Mouse (Mus musculus) forebrain, embryonic 13.5 days (tissue): ENCODE measurements around the gene Gpr68. TPM values are rescaled to one million over a fixed set of nuclear protein-coding genes. Genes with fewer than 3 reads are reported as not detected.

Experiments used
- ATAC-seq: fragments of 200-750 bp; cut with Nextera tagmentation; 2 replicates; pipeline ENCODE4 v1.8.0; 2017
- H3K27ac ChIP-seq: fragments of 300-500 bp; sonication (generic); 2 replicates; pipeline ENCODE4 v1.5.1; 2015; ENCODE audit warnings: inconsistent platforms, mild to moderate bottlenecking, moderate library complexity
- H3K27me3 ChIP-seq: fragments of 300-500 bp; sonication (generic); 2 replicates; pipeline ENCODE4 v1.6.1; 2015; ENCODE audit warnings: mild to moderate bottlenecking, inconsistent platforms
- H3K36me3 ChIP-seq: fragments of 300-500 bp; sonication (generic); 2 replicates; pipeline ENCODE4 v1.6.1; 2015; ENCODE audit warnings: mild to moderate bottlenecking, inconsistent platforms; ENCODE audit not compliant: poor library complexity, severe bottlenecking
- H3K4me1 ChIP-seq: fragments of 300-500 bp; sonication (generic); 2 replicates; pipeline ENCODE4 v1.6.1; 2015; ENCODE audit warnings: inconsistent platforms
- H3K4me2 ChIP-seq: fragments of 300-500 bp; sonication (generic); 2 replicates; pipeline ENCODE4 v1.6.1; 2015; ENCODE audit warnings: inconsistent platforms, mild to moderate bottlenecking, moderate library complexity
- H3K4me3 ChIP-seq: fragments of 300-500 bp; sonication (generic); 2 replicates; pipeline ENCODE4 v1.5.1; 2015; ENCODE audit warnings: mild to moderate bottlenecking, inconsistent platforms
- H3K9ac ChIP-seq: fragments of 300-500 bp; sonication (generic); 2 replicates; pipeline ENCODE4 v1.6.1; 2015; ENCODE audit warnings: mild to moderate bottlenecking, inconsistent platforms
- H3K9me3 ChIP-seq: fragments of 300-500 bp; sonication (generic); replicated peaks from 2 replicates; pipeline ENCODE4 v1.6.1; 2016; ENCODE audit warnings: inconsistent platforms
- whole genome bisulfite sequencing: fragments of 180-500 bp; shearing (Covaris S2); methylation state at CpG from one replicate; pipeline ENCODE4 v1.1.7; 2015; 5-methylcytosine and 5-hydroxymethylcytosine counted together
- polyA plus RNA-seq: library from polyadenylated mRNA; unstranded; fragments of >200 nt; fragmentation: Nextera tagmentation; extraction: Ambion mirVana; gene quantifications from 2 replicates; pipeline ENCODE4 v1.2.1, GENCODE M21; 2015

The Gpr68 gene
- polyA plus RNA-seq, 1 experiment from 2014 or later = 0.40 TPM

- 15% methylated on average over 10 of the region's 10 CpGs for WGBS
- Histone ChIP-seq H3K9me3 (no peaks in the 10 kb centered on the region), H3K4me3 (peak overlapping the region; percentile 45)
These were observed 468 bp upstream of the Gpr68 start for GRCm38 (mm10) chr12:100908298-100909034.

GRCm38 (mm10) chr12:100906861-100907260, 1.1 kb downstream of the Gpr68 start:
- no peak overlapping the region for H3K9ac ChIP-seq
- H3K27me3 ChIP-seq = 0 out of 2 replicates have a peak, but pooled peaks cover 9% of the 10 kb centered on the region
- WGBS = 78% methylated on average over 5 of the region's 5 CpGs
- H3K4me3 ChIP-seq = no peak overlapping the region
- H3K4me2 ChIP-seq = no peak overlapping the region
- no peak overlapping the region for H3K27ac ChIP-seq
- no peaks in the 10 kb centered on the region for H3K9me3 ChIP-seq
- H3K4me1 ChIP-seq = peaks cover 12% of the 10 kb centered on the region; the same call in 1 of the 2 replicates
- no peak for ATAC-seq
- peaks cover 11% of the 10 kb centered on the region; the same call in 1 of the 2 replicates for H3K36me3 ChIP-seq

More at GRCm38 (mm10) chr12:100908298-100909034, 468 bp upstream of the Gpr68 start:
- Histone ChIP-seq H3K9ac (peak overlapping the region; percentile 75), H3K36me3 (peaks cover 27% of the 10 kb centered on the region), H3K4me2 (peak overlapping the region; percentile 91), H3K27me3 (0 out of 2 replicates have a peak, but pooled peaks cover 9% of the 10 kb centered on the region), H3K4me1 (peaks cover 12% of the 10 kb centered on the region; the same call in 1 of the 2 replicates), H3K27ac (no peak overlapping the region)
- ATAC-seq = peak; percentile 48; the same call in 1 of the 2 replicates

- H3K9ac ChIP-seq = no peak overlapping the region
- no peaks in the 10 kb centered on the region for H3K9me3 ChIP-seq
- peaks cover 21% of the 10 kb centered on the region for H3K4me1 ChIP-seq
- 89% methylated on average over 9 of the region's 9 CpGs for WGBS
- H3K27me3 ChIP-seq = peaks cover 28% of the 10 kb centered on the region
- no peak for ATAC-seq
- no peak overlapping the region for H3K4me3 ChIP-seq
- H3K4me2 ChIP-seq = no peak overlapping the region
- no peak overlapping the region for H3K27ac ChIP-seq
- no peaks in the 10 kb centered on the region for H3K36me3 ChIP-seq
These were observed 4.2 kb downstream of the Gpr68 start for GRCm38 (mm10) chr12:100903761-100904160.

- Histone ChIP-seq H3K4me3 (no peak overlapping the region), H3K36me3 (no peaks in the 10 kb centered on the region), H3K4me2 (no peak overlapping the region), H3K9me3 (no peaks in the 10 kb centered on the region), H3K27ac (no peak overlapping the region), H3K4me1 (peaks cover 20% of the 10 kb centered on the region), H3K27me3 (peaks cover 38% of the 10 kb centered on the region), H3K9ac (no peak overlapping the region)
- ATAC-seq = no peak
- WGBS = 74% methylated on average over 6 of the region's 6 CpGs
These were observed 6.6 kb downstream of the Gpr68 start for GRCm38 (mm10) chr12:100901386-100901785.

- Histone ChIP-seq H3K9me3 (no peaks in the 10 kb centered on the region), H3K4me3 (no peak overlapping the region), H3K9ac (no peak overlapping the region), H3K4me2 (no peak overlapping the region), H3K4me1 (peaks cover 20% of the 10 kb centered on the region), H3K27ac (no peak overlapping the region), H3K36me3 (no peaks in the 10 kb centered on the region), H3K27me3 (peaks cover 38% of the 10 kb centered on the region)
- WGBS = 81% methylated on average over 6 of the region's 6 CpGs
- ATAC-seq = no peak
These were observed 7.1 kb downstream of the Gpr68 start for GRCm38 (mm10) chr12:100900901-100901300.

GRCm38 (mm10) chr12:100899111-100899640, 8.8 kb downstream of the Gpr68 start:
- Histone ChIP-seq H3K9me3 (no peaks in the 10 kb centered on the region), H3K36me3 (no peaks in the 10 kb centered on the region), H3K27me3 (peaks cover 38% of the 10 kb centered on the region), H3K4me1 (peaks cover 24% of the 10 kb centered on the region), H3K4me3 (peak overlapping the region; percentile 36), H3K9ac (peak overlapping the region; percentile 52), H3K27ac (no peak overlapping the region), H3K4me2 (peak overlapping the region; percentile 71)
- 0 out of 2 replicates have a peak, but pooled peaks have one; percentile 41 for ATAC-seq
- 1% methylated on average over 30 of the region's 30 CpGs for WGBS

- H3K4me3 ChIP-seq = peak overlapping the region; percentile 36; the same call in 1 of the 2 replicates
- peaks cover 38% of the 10 kb centered on the region for H3K27me3 ChIP-seq
- no peak overlapping the region for H3K9ac ChIP-seq
- H3K4me1 ChIP-seq = peaks cover 24% of the 10 kb centered on the region
- no peaks in the 10 kb centered on the region for H3K9me3 ChIP-seq
- no peak for ATAC-seq
- peak overlapping the region; percentile 71 for H3K4me2 ChIP-seq
- WGBS = 17% methylated on average over 12 of the region's 12 CpGs
- no peaks in the 10 kb centered on the region for H3K36me3 ChIP-seq
- H3K27ac ChIP-seq = no peak overlapping the region
These were observed 10.0 kb downstream of the Gpr68 start for GRCm38 (mm10) chr12:100897736-100898650.

GRCm38 (mm10) chr12:100896661-100897060, 11.3 kb downstream of the Gpr68 start:
- H3K4me1 ChIP-seq = peaks cover 24% of the 10 kb centered on the region

GRCm38 (mm10) chr12:100895504-100895903, 12.5 kb downstream of the Gpr68 start:
- Histone ChIP-seq H3K36me3 (no peaks in the 10 kb centered on the region), H3K9ac (no peak overlapping the region), H3K4me2 (no peak overlapping the region), H3K27ac (no peak overlapping the region), H3K4me3 (no peak overlapping the region), H3K4me1 (peaks cover 24% of the 10 kb centered on the region), H3K9me3 (no peaks in the 10 kb centered on the region), H3K27me3 (peaks cover 36% of the 10 kb centered on the region)
- 0% methylated on average over 2 of the region's 2 CpGs for WGBS
- no peak for ATAC-seq

More at GRCm38 (mm10) chr12:100896661-100897060, 11.3 kb downstream of the Gpr68 start:
- Histone ChIP-seq H3K27me3 (peaks cover 38% of the 10 kb centered on the region), H3K27ac (no peak overlapping the region), H3K36me3 (no peaks in the 10 kb centered on the region), H3K9ac (no peak overlapping the region), H3K4me3 (no peak overlapping the region), H3K9me3 (no peaks in the 10 kb centered on the region), H3K4me2 (no peak overlapping the region)
- ATAC-seq = no peak
- 46% methylated on average over 3 of the region's 3 CpGs for WGBS

- H3K4me1 ChIP-seq = peaks cover 2% of the 10 kb centered on the region; the same call in 1 of the 2 replicates
- no peak for ATAC-seq
- no peak overlapping the region for H3K4me3 ChIP-seq
- H3K27me3 ChIP-seq = no peaks in the 10 kb centered on the region
- WGBS = 87% methylated on average over 3 of the region's 3 CpGs
- no peaks in the 10 kb centered on the region for H3K9me3 ChIP-seq
- no peaks in the 10 kb centered on the region for H3K36me3 ChIP-seq
- no peak overlapping the region for H3K27ac ChIP-seq
- H3K4me2 ChIP-seq = no peak overlapping the region
- no peak overlapping the region for H3K9ac ChIP-seq
These were observed 17.4 kb downstream of the Gpr68 start for GRCm38 (mm10) chr12:100890548-100890947.

GRCm38 (mm10) chr12:100887801-100888258, 20.2 kb downstream of the Gpr68 start:
- Histone ChIP-seq H3K4me1 (no peaks in the 10 kb centered on the region), H3K27me3 (no peaks in the 10 kb centered on the region), H3K9me3 (no peaks in the 10 kb centered on the region), H3K4me3 (no peak overlapping the region), H3K9ac (no peak overlapping the region), H3K4me2 (no peak overlapping the region), H3K27ac (no peak overlapping the region), H3K36me3 (no peaks in the 10 kb centered on the region)
- WGBS = 51% methylated on average over 12 of the region's 12 CpGs
- ATAC-seq = no peak
